Mouse (Mus musculus): Measurements from ENCODE around the gene Myo15b.

DNA sequence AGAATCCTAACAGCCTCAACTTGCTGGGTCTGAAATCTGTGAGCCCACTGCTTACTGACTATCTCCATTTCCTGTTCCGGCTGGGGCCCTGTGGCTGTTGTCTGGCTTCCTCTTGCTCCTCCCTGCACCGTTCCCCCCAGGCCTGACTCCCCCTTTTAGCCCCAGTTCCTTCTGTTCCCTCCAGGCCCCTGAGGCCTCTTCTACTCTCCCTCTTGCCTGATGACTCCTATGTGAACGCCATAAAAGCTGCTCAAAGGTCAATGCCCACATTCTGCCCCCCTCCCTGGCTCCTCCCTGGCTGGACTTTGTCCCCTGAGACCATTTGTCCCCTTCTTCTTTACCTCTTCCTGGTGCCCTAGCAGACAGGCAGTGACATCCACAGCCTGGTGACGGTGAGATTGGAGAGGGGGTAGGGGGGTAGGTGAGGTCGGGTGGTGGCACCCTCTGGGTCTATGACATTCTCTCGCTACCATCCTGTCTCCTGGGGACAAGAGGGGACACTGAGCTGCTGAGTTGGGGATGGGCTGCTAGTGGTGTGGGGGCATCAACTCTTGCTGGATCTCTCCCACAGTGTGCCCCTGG lies 19.1 kb downstream of the Myo15b start:
- no peak for TF ChIP-seq EP300 (IDR thresholded peaks at IDR 0.05; ENCODE audit: insufficient read depth, low read depth, low read length)
- TF ChIP-seq CTCF (IDR thresholded peaks at IDR 0.05), result no peak
- TF ChIP-seq POLR2A (IDR thresholded peaks at IDR 0.05; ENCODE audit: insufficient read depth, low read depth, low read length), result no peak
